Mouse (Mus musculus) macrophage (primary cell): ENCODE data around the gene Bmp2k. TPM values are rescaled to one million over a fixed set of nuclear protein-coding genes. Genes with fewer than 3 reads are reported as not detected.

ENCODE experiments used
- H3K27ac ChIP-seq: fragments of 350-480 bp; formaldehyde crosslinking; 2 replicates; pipeline ENCODE4 v1.9.0; 2021
- H3K36me3 ChIP-seq: fragments of 350-480 bp; formaldehyde crosslinking; 2 replicates; pipeline ENCODE4 v1.9.0; 2021; ENCODE audit errors: inconsistent target
- H3K4me3 ChIP-seq: fragments of 350-480 bp; formaldehyde crosslinking; 2 replicates; pipeline ENCODE4 v1.9.0; 2021; ENCODE audit errors: inconsistent target
- H3K79me2 ChIP-seq: fragments of 350-480 bp; formaldehyde crosslinking; 2 replicates; pipeline ENCODE4 v1.9.0; 2021; ENCODE audit errors: inconsistent target
- WGBS: methylation state at CpG from one replicate; pipeline ENCODE4 v1.1.7; 2026; ENCODE audit warnings: inconsistent platforms; ENCODE audit not compliant: missing documents; 5-methylcytosine and 5-hydroxymethylcytosine counted together
- polyA plus RNA-seq: library from polyadenylated mRNA; stranded (reverse); fragments of 250-400 nt; gene quantifications from 3 replicates; pipeline ENCODE4 v1.2.4, GENCODE M21; 2018; ENCODE audit warnings: inconsistent platforms

The Bmp2k gene
- polyA plus RNA-seq, 1 experiment from 2014 or later: 22.1 TPM

GRCm38 (mm10) chr5:96964062-96965028 is 33.1 kb upstream of the Bmp2k start:
- Histone ChIP-seq H3K4me3 (no peak overlapping the region), H3K27ac (no peak overlapping the region), H3K79me2 (no peaks in the 10 kb centered on the region), H3K36me3 (no peaks in the 10 kb centered on the region)
- WGBS: 33% methylated on average over 13 of the region's 14 CpGs

- Histone ChIP-seq H3K27ac (no peak overlapping the region), H3K4me3 (no peak overlapping the region), H3K79me2 (no peaks in the 10 kb centered on the region), H3K36me3 (no peaks in the 10 kb centered on the region)
- 90% methylated on average over 2 of the region's 2 CpGs for WGBS
Measured at GRCm38 (mm10) chr5:96965029-96965403, 32.5 kb upstream of the Bmp2k start.

GRCm38 (mm10) chr5:96965503-96965902 is 32.0 kb upstream of the Bmp2k start:
- H3K79me2 ChIP-seq: no peaks in the 10 kb centered on the region
- no peak overlapping the region for H3K4me3 ChIP-seq
- no peaks in the 10 kb centered on the region for H3K36me3 ChIP-seq
- 94% methylated on average over 2 of the region's 2 CpGs for WGBS
- H3K27ac ChIP-seq: no peak overlapping the region

GRCm38 (mm10) chr5:96968628-96969027 is 28.9 kb upstream of the Bmp2k start:
- WGBS: 59% methylated on average over 6 of the region's 6 CpGs
- no peaks in the 10 kb centered on the region for H3K36me3 ChIP-seq
- no peak overlapping the region for H3K4me3 ChIP-seq
- no peak overlapping the region for H3K27ac ChIP-seq
- H3K79me2 ChIP-seq: no peaks in the 10 kb centered on the region

- WGBS: 97% methylated on average over 3 of the region's 3 CpGs
- no peak overlapping the region for H3K4me3 ChIP-seq
- H3K79me2 ChIP-seq: no peaks in the 10 kb centered on the region
- H3K36me3 ChIP-seq: no peaks in the 10 kb centered on the region
- no peak overlapping the region for H3K27ac ChIP-seq
Measured at GRCm38 (mm10) chr5:96969032-96969431, 28.5 kb upstream of the Bmp2k start.

GRCm38 (mm10) chr5:96969705-96970471 is 27.6 kb upstream of the Bmp2k start:
- no peak overlapping the region for H3K4me3 ChIP-seq
- WGBS: 95% methylated on average over 7 of the region's 7 CpGs
- H3K27ac ChIP-seq: no peak overlapping the region
- H3K79me2 ChIP-seq: no peaks in the 10 kb centered on the region
- no peaks in the 10 kb centered on the region for H3K36me3 ChIP-seq

- Histone ChIP-seq H3K79me2 (no peaks in the 10 kb centered on the region), H3K36me3 (no peaks in the 10 kb centered on the region), H3K4me3 (no peak overlapping the region), H3K27ac (no peak overlapping the region)
Measured at GRCm38 (mm10) chr5:96970472-96970848, 27.0 kb upstream of the Bmp2k start.

- Histone ChIP-seq H3K79me2 (no peaks in the 10 kb centered on the region), H3K27ac (no peak overlapping the region), H3K36me3 (no peaks in the 10 kb centered on the region), H3K4me3 (no peak overlapping the region)
- 97% methylated on average over 5 of the region's 5 CpGs for WGBS
Measured at GRCm38 (mm10) chr5:96972474-96973130, 24.9 kb upstream of the Bmp2k start.

GRCm38 (mm10) chr5:96973714-96974113 is 23.8 kb upstream of the Bmp2k start:
- no peak overlapping the region for H3K27ac ChIP-seq
- WGBS: 100% methylated on average over 3 of the region's 3 CpGs

GRCm38 (mm10) chr5:96974661-96975060 is 22.8 kb upstream of the Bmp2k start:
- Histone ChIP-seq H3K36me3 (no peaks in the 10 kb centered on the region), H3K79me2 (no peaks in the 10 kb centered on the region), H3K27ac (no peak overlapping the region), H3K4me3 (no peak overlapping the region)
- WGBS: 87% methylated on average over 1 of the region's 1 CpGs

More at GRCm38 (mm10) chr5:96973714-96974113, 23.8 kb upstream of the Bmp2k start:
- no peaks in the 10 kb centered on the region for H3K36me3 ChIP-seq
- H3K79me2 ChIP-seq: no peaks in the 10 kb centered on the region
- H3K4me3 ChIP-seq: no peak overlapping the region

GRCm38 (mm10) chr5:96975112-96975511 is 22.4 kb upstream of the Bmp2k start:
- Histone ChIP-seq H3K4me3 (no peak overlapping the region), H3K36me3 (no peaks in the 10 kb centered on the region), H3K27ac (no peak overlapping the region), H3K79me2 (no peaks in the 10 kb centered on the region)
- 100% methylated on average over 3 of the region's 3 CpGs for WGBS

- WGBS: 85% methylated on average over 3 of the region's 3 CpGs
- Histone ChIP-seq H3K4me3 (no peak overlapping the region), H3K36me3 (no peaks in the 10 kb centered on the region), H3K27ac (no peak overlapping the region), H3K79me2 (no peaks in the 10 kb centered on the region)
Measured at GRCm38 (mm10) chr5:96976150-96976549, 21.3 kb upstream of the Bmp2k start.

GRCm38 (mm10) chr5:96979296-96980007 is 18.0 kb upstream of the Bmp2k start:
- WGBS: 39% methylated on average over 13 of the region's 13 CpGs
- Histone ChIP-seq H3K4me3 (peak overlapping the region; percentile 25), H3K79me2 (no peaks in the 10 kb centered on the region), H3K36me3 (no peaks in the 10 kb centered on the region), H3K27ac (peak overlapping the region; percentile 86)

- peak overlapping the region; percentile 25 for H3K4me3 ChIP-seq
- 3% methylated on average over 15 of the region's 15 CpGs for WGBS
- H3K36me3 ChIP-seq: no peaks in the 10 kb centered on the region
- no peaks in the 10 kb centered on the region for H3K79me2 ChIP-seq
- peak overlapping the region; percentile 86 for H3K27ac ChIP-seq
Measured at GRCm38 (mm10) chr5:96980008-96980634, 17.4 kb upstream of the Bmp2k start.
